Mouse (Mus musculus): ENCODE results near the gene Cpeb3. TPM values are rescaled to one million over a fixed set of nuclear protein-coding genes. Genes with fewer than 3 reads are reported as not detected.

Gene Cpeb3
- polyA plus RNA-seq, 1 experiment = 4.1 TPM

DNA sequence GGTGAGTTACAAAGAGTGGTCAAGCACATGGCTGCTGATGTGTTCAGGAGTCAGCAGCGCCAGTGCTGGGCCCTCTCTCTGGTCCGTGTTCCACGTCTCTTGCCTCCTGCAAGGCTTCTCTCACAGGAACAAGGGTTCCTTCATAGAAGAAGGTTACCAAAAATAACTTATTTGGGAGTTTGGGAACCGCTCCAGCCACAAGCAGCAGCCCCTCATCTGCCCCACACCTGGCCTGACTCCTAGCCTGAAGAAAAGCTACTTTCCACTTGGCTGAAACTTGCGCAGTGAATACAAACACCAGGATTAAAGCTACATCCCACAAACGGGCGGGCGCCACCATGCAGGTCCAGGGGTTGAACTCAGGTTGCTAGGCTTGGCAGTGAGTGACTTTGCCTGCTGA, 93.0 kb downstream of the Cpeb3 start:
- no peaks in the 10 kb centered on the region for H3K27me3 ChIP-seq (ENCODE audit: control insufficient read depth, insufficient read depth, low read length)
- H3K27ac ChIP-seq (ENCODE audit: insufficient read depth, low read length) = no peak overlapping the region
- WGBS = 95% methylated on average over 8 of the region's 8 CpGs
- no peak overlapping the region for H3K4me3 ChIP-seq (ENCODE audit: extremely low read depth, insufficient read depth, insufficient read length)
- TF ChIP-seq CTCF (IDR thresholded peaks at IDR 0.05; ENCODE audit: extremely low read depth, insufficient read depth, insufficient read length, insufficient replicate concordance) (no peak), POLR2A (IDR thresholded peaks at IDR 0.05; ENCODE audit: low read depth, low read length) (no peak)
- DNase-seq (ENCODE audit: low read depth in 1 of 2, low spot score in 2 of 2) = no peak
- no peaks in the 10 kb centered on the region for H3K36me3 ChIP-seq (ENCODE audit: control insufficient read depth, insufficient read depth, low read length)
- no peaks in the 10 kb centered on the region for H3K4me1 ChIP-seq (ENCODE audit: control insufficient read depth, insufficient read depth, insufficient read length)

DNA sequence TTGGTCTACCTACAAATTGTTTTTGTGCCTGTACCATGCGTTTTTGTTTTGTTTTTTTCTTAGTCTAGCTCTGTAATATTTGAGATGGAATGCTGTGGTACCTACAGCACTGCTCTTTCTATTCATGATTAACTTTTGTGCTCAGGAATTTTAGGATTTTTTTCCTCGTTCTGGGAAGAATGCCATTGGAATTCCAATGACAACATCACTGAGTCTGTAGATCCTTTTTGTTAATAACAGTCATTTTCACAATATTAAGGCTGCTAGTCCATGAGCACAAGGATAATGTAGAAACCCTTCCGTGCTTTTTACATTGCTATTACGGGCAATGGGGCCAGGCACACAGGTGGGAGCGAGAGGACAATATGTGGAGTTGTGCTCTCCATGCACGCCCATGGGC, 96.6 kb downstream of the Cpeb3 start:
- H3K27ac ChIP-seq (ENCODE audit: insufficient read depth, low read length) = no peak overlapping the region
- no peak for TF ChIP-seq CTCF (IDR thresholded peaks at IDR 0.05; ENCODE audit: extremely low read depth, insufficient read depth, insufficient read length, insufficient replicate concordance)
- TF ChIP-seq POLR2A (IDR thresholded peaks at IDR 0.05; ENCODE audit: low read depth, low read length) = no peak
- H3K27me3 ChIP-seq (ENCODE audit: control insufficient read depth, insufficient read depth, low read length) = no peaks in the 10 kb centered on the region
- H3K4me3 ChIP-seq (ENCODE audit: extremely low read depth, insufficient read depth, insufficient read length) = no peak overlapping the region
- H3K4me1 ChIP-seq (ENCODE audit: control insufficient read depth, insufficient read depth, insufficient read length) = peaks cover 6% of the 10 kb centered on the region; the same call in 1 of the 2 replicates
- WGBS = 91% methylated on average over 6 of the region's 6 CpGs
- no peaks in the 10 kb centered on the region for H3K36me3 ChIP-seq (ENCODE audit: control insufficient read depth, insufficient read depth, low read length)
- no peak for DNase-seq (ENCODE audit: low read depth in 1 of 2, low spot score in 2 of 2)

DNA sequence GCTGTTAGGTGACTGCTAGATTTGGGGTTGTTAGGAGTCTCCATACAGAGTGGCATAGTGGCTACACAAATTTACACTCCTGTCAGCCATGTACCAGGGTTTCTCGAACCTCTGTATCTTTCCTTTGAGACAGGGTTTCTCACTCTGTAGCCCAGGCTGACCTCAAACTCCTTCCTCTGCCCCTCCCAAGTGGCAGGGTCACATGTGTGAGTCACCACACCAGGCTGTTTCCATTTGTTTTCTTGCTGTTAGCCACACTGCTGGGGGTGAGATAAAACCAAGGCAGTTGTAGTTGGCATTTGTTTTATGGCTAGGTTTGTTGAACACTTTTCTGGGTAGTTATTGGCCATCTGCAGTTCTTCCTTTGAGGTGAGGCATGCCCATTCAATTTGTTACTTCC, 97.9 kb downstream of the Cpeb3 start:
- Histone ChIP-seq H3K27ac (ENCODE audit: insufficient read depth, low read length) (no peak overlapping the region), H3K27me3 (ENCODE audit: control insufficient read depth, insufficient read depth, low read length) (no peaks in the 10 kb centered on the region), H3K4me3 (ENCODE audit: extremely low read depth, insufficient read depth, insufficient read length) (no peak overlapping the region), H3K36me3 (ENCODE audit: control insufficient read depth, insufficient read depth, low read length) (no peaks in the 10 kb centered on the region), H3K4me1 (ENCODE audit: control insufficient read depth, insufficient read depth, insufficient read length) (peaks cover 6% of the 10 kb centered on the region; the same call in 1 of the 2 replicates)
- no peak for TF ChIP-seq POLR2A (IDR thresholded peaks at IDR 0.05; ENCODE audit: low read depth, low read length)
- DNase-seq (ENCODE audit: low read depth in 1 of 2, low spot score in 2 of 2) = no peak
- WGBS = 15% methylated on average over 1 of the region's 1 CpGs

DNA sequence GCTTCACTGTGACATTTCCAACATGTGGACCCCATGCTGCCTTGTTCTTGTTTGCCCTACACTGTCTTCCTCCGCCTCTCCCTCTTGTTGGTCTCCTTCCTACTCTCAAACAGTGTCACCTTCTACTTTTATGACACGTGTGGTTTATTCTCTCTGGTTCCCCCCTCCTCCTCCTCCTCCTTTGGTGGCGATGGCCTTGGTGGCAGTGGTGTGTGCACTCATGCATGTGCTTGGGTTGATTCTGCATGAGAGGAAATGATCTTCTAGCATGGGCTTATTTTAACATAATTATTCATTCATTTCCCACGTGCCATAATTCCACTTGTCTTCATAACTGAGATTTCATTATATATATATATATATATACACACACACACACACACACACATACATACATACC, 98.5 kb downstream of the Cpeb3 start:
- Histone ChIP-seq H3K4me1 (ENCODE audit: control insufficient read depth, insufficient read depth, insufficient read length) (peaks cover 6% of the 10 kb centered on the region; the same call in 1 of the 2 replicates), H3K27ac (ENCODE audit: insufficient read depth, low read length) (no peak overlapping the region), H3K36me3 (ENCODE audit: control insufficient read depth, insufficient read depth, low read length) (no peaks in the 10 kb centered on the region), H3K4me3 (ENCODE audit: extremely low read depth, insufficient read depth, insufficient read length) (no peak overlapping the region), H3K27me3 (ENCODE audit: control insufficient read depth, insufficient read depth, low read length) (no peaks in the 10 kb centered on the region)
- no peak for TF ChIP-seq POLR2A (IDR thresholded peaks at IDR 0.05; ENCODE audit: low read depth, low read length)
- no peak for DNase-seq (ENCODE audit: low read depth in 1 of 2, low spot score in 2 of 2)
- 42% methylated on average over 4 of the region's 4 CpGs for WGBS

DNA sequence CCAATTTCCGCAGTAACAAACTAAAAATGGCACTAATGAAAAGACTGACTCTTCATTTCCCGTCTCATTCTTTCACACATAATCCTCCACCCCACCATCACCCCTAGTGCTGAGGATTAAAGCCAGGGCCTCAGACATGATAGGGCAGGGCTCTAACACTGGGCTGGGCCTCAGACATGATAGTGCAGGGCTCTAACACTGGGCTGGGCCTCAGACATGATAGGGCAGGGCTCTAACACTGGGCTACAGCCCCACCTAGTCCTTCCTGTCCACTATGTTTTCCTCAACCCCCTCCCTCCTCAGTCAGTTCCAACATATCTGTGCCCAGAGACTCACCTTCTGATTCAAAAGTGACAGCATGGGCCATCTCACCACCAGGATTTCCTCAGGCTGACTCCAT, 107.7 kb downstream of the Cpeb3 start:
- Histone ChIP-seq H3K4me3 (ENCODE audit: extremely low read depth, insufficient read depth, insufficient read length) (no peak overlapping the region), H3K36me3 (ENCODE audit: control insufficient read depth, insufficient read depth, low read length) (no peaks in the 10 kb centered on the region), H3K27ac (ENCODE audit: insufficient read depth, low read length) (no peak overlapping the region), H3K27me3 (ENCODE audit: control insufficient read depth, insufficient read depth, low read length) (no peaks in the 10 kb centered on the region), H3K4me1 (ENCODE audit: control insufficient read depth, insufficient read depth, insufficient read length) (no peaks in the 10 kb centered on the region)
- TF ChIP-seq POLR2A (IDR thresholded peaks at IDR 0.05; ENCODE audit: low read depth, low read length) (no peak), CTCF (IDR thresholded peaks at IDR 0.05; ENCODE audit: extremely low read depth, insufficient read depth, insufficient read length, insufficient replicate concordance) (no peak)
- 87% methylated on average over 2 of the region's 2 CpGs for WGBS
- no peak for DNase-seq (ENCODE audit: low read depth in 1 of 2, low spot score in 2 of 2)

DNA sequence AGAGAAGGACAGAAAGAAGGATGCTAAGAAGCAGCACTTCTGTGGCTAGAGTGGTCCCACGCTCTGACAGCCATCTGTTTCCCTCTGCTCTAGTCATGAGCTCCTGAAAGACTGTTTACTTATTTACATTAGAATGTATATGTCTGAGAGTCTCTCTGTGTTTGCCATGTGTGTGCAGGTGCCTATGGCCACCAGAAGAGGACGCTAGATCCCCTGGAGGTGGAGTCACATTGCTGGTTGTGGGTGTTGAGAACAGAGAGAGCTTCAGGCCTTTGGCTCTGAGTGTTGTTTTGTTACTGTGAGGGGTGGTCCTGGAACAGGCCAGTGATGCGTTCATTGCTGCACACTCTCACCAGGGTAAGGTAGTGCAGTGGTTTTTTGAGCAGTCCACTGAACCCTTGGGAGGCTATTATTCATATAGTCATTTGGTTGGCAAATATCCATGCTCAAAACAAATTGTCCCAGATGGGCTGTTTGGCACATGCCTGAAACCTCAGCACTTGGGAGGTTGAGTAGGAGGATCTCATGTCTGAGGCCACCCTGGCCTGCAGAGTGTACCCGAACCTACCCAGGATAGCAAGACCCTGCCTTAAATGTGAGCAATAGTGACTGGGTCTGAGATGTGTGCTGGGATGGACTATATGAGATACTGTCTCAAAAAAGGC, 112.6 kb downstream of the Cpeb3 start:
- no peak overlapping the region for H3K27ac ChIP-seq (ENCODE audit: insufficient read depth, low read length)

DNA sequence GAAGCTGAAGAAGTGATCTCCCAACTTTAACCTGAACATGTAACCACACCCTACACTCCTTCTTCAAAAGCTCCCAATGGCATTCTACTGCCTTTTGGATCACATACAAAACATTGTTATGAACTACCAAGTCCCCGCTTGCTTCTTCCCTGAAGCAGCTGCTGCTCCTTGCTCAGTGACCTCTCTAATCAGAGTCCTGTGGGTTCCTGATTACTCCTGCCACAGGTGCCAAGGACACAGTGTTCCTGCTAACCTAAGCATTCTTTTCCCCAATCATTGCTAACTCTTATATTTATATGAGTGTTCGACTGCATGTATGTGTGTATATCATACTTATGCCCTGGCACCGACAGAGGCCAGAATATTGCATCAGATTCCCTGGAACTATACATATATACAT, 115.2 kb downstream of the Cpeb3 start:
- no peak for TF ChIP-seq CTCF (IDR thresholded peaks at IDR 0.05; ENCODE audit: extremely low read depth, insufficient read depth, insufficient read length, insufficient replicate concordance)
- TF ChIP-seq POLR2A (IDR thresholded peaks at IDR 0.05; ENCODE audit: low read depth, low read length) = no peak
- Histone ChIP-seq H3K36me3 (ENCODE audit: control insufficient read depth, insufficient read depth, low read length) (no peaks in the 10 kb centered on the region), H3K27me3 (ENCODE audit: control insufficient read depth, insufficient read depth, low read length) (no peaks in the 10 kb centered on the region), H3K4me3 (ENCODE audit: extremely low read depth, insufficient read depth, insufficient read length) (no peak overlapping the region), H3K27ac (ENCODE audit: insufficient read depth, low read length) (no peak overlapping the region), H3K4me1 (ENCODE audit: control insufficient read depth, insufficient read depth, insufficient read length) (no peaks in the 10 kb centered on the region)
- 87% methylated on average over 3 of the region's 3 CpGs for WGBS
- DNase-seq (ENCODE audit: low read depth in 1 of 2, low spot score in 2 of 2) = no peak

More for the DNA sequence above, 112.6 kb downstream of the Cpeb3 start:
- no peak for TF ChIP-seq POLR2A (IDR thresholded peaks at IDR 0.05; ENCODE audit: low read depth, low read length)
- TF ChIP-seq CTCF (IDR thresholded peaks at IDR 0.05; ENCODE audit: extremely low read depth, insufficient read depth, insufficient read length, insufficient replicate concordance) = no peak
- Histone ChIP-seq H3K4me1 (ENCODE audit: control insufficient read depth, insufficient read depth, insufficient read length) (no peaks in the 10 kb centered on the region), H3K27me3 (ENCODE audit: control insufficient read depth, insufficient read depth, low read length) (no peaks in the 10 kb centered on the region), H3K36me3 (ENCODE audit: control insufficient read depth, insufficient read depth, low read length) (no peaks in the 10 kb centered on the region), H3K4me3 (ENCODE audit: extremely low read depth, insufficient read depth, insufficient read length) (no peak overlapping the region)
- DNase-seq (ENCODE audit: low read depth in 1 of 2, low spot score in 2 of 2) = no peak
- 89% methylated on average over 4 of the region's 4 CpGs for WGBS

Measured in spleen, adult 2 months (tissue).